Mouse (Mus musculus) spleen, adult 10 weeks (tissue): ENCODE results near the gene Gpatch11. TPM values are rescaled to one million over a fixed set of nuclear protein-coding genes. Genes with fewer than 3 reads are reported as not detected.

Source experiments
- polyA plus RNA-seq: library from polyadenylated mRNA; stranded (reverse); fragments of 350-450 nt; fragmentation: Illumina TruSeq; extraction: RNeasy Lipid Tissue Mini Kit (QIAGEN cat#74804); gene quantifications from one replicate; pipeline ENCODE4 v1.2.3, GENCODE M21; 2015; ENCODE audit warnings: low replicate concordance; ENCODE audit not compliant: insufficient read depth

The Gpatch11 gene
- 63.4 TPM for polyA plus RNA-seq

DNA sequence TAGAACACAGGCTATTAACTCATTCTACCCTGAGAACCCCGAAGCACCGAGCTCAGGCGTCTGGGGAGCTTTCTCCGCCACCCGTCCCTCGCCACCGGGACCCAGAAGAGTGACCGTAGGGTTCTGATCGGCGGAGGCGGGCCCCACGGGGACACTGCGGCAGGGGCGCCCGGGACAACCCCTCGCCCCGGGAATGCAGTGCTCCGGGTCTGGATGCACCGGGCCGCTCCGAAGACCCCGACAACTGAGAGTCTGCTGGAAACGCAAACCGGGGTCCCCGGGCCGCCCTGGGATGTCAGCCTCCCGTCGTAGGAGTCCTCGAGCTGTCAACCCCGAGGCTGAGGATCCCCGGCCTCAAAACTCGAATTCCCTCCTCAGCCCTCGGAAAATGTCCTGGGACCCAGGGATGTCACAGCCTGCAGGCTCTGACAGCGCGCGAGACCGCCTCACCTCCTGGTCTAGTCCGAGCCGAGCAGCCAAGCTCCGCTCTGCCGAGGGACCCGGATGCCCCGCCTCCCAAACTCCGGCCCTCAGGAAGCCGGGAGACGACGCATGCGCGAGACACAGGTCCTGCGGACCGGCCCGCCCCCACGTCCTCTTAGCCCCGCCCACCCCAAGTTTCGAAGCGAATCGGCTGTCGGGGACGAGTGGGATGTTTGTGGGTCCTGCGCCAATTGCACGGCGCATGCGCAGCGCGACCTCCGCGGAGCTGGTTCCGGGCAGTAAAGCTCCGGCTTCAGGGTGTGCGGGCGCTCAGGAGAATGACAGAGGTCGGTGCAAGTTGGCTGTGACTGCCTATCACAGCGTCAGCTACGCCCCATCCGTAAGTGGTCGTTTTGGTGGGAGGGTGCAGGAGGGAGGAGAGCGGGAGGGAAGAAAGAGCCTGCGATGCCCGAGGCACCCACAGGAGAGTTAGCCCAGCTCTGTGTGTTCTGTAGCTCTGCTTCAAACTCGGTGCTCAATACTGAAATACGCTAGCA, at the start of gene Gpatch11, which contains the start of gene Heatr5b:
Gpatch11 (plus strand) TSS at position 712 of the 980 bp plus-strand sequence.
Heatr5b (minus strand) TSS at position 509 of the 980 bp plus-strand sequence.

DNA sequence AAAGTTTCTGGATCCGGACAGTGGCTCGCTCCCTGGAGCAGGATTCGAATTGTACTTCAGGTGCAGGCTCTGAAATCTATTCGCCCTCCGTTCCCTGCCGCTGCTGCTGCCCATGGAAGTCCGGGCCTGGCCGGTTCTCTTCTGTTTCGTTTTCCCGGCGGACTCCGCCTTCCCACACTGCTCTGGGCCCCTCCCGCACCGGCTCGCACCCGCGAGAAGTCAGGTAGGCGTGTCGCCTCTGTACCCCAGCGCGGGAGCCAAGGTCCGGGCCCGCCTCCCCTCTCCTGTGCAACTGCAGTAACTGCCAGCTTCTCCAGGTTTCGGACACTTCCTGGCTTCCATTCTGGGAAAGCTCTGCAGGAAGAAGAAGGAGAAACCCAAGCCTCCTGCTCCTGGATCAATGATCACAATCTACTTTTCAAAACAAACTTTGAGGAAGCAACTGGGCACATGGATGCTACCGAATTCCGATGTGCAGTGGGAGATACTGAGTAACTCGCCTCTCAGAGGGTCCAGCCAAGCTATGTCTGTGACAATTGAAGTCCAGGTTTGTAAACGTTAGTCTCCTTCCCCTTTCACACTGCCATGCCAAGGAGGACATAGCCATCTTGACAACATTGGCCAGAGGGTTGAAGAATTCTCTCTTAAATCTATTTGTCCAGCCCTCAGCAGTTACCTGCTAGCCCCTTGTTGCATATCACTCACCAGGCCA, 47.2 kb downstream of the Gpatch11 start, which contains the start of gene Eif2ak2:
Eif2ak2 (minus strand) TSS at position 173 of the 712 bp plus-strand sequence.

Other genes starting within 250 kb of the Gpatch11 start
- gene Strn, start 98.4 kb upstream of the Gpatch11 start, polyA plus RNA-seq = 25.8 TPM
- gene Heatr5b, start 203 bp upstream of the Gpatch11 start, polyA plus RNA-seq = 24.0 TPM
- gene Eif2ak2, start 47.0 kb downstream of the Gpatch11 start, polyA plus RNA-seq = 42.1 TPM
- gene Sult6b1, start 71.4 kb downstream of the Gpatch11 start, polyA plus RNA-seq = not detected
- 36.9 TPM for gene Cebpzos, start 80.9 kb downstream of the Gpatch11 start, polyA plus RNA-seq
- gene Cebpz, start 101.5 kb downstream of the Gpatch11 start, polyA plus RNA-seq = 77.3 TPM
- 40.1 TPM for gene Ndufaf7, start 101.6 kb downstream of the Gpatch11 start, polyA plus RNA-seq
- gene Prkd3, start 185.2 kb downstream of the Gpatch11 start, polyA plus RNA-seq = 47.0 TPM
- gene Qpct, start 216.3 kb downstream of the Gpatch11 start, polyA plus RNA-seq = 3.3 TPM